Mouse (Mus musculus) CH12.LX (cell line): ENCODE results near the gene Zswim8.

ENCODE experiments used
- BHLHE40 ChIP-seq: IDR thresholded peaks from 2 replicates; pipeline ENCODE4 v1.6.1; 2011; ENCODE audit warnings: mild to moderate bottlenecking, low read depth, low read length, improper control_type of control experiment
- CTCF ChIP-seq, 2 experiments: IDR thresholded peaks in 1 of 2; conservative IDR thresholded peaks in 1 of 2; 2 replicates each; pipeline ENCODE4 v1.5.1; 2011 to 2012; ENCODE audit warnings: low read depth in 2 of 2, low read length in 2 of 2, improper control_type of control experiment in 1 of 2, inconsistent platforms in 1 of 2, mild to moderate bottlenecking in 1 of 2, moderate library complexity in 1 of 2
- E2F4 ChIP-seq: IDR thresholded peaks from 2 replicates; pipeline ENCODE4 v1.6.1; 2011; ENCODE audit warnings: low read depth, low read length, improper control_type of control experiment; ENCODE audit not compliant: insufficient replicate concordance
- EP300 ChIP-seq: IDR thresholded peaks from 2 replicates; pipeline ENCODE4 v1.6.1; 2011; ENCODE audit warnings: low read length, improper control_type of control experiment
- IRF4 ChIP-seq: IDR thresholded peaks from 2 replicates; pipeline ENCODE4 v1.6.1; 2014; ENCODE audit warnings: low read depth, mild to moderate bottlenecking, inconsistent platforms, low read length, improper control_type of control experiment
- JUN ChIP-seq: IDR thresholded peaks from 2 replicates; pipeline ENCODE4 v1.6.1; 2011; ENCODE audit warnings: low read depth, mild to moderate bottlenecking, low read length, improper control_type of control experiment, moderate library complexity; ENCODE audit not compliant: insufficient read depth
- JUND ChIP-seq: conservative IDR thresholded peaks from 2 replicates; pipeline ENCODE4 v1.6.1; 2011; ENCODE audit warnings: low read depth, low read length, improper control_type of control experiment
- MAZ ChIP-seq: IDR thresholded peaks from 2 replicates; pipeline ENCODE4 v1.6.1; 2012; ENCODE audit warnings: low read depth, mild to moderate bottlenecking, inconsistent platforms, low read length, improper control_type of control experiment, moderate library complexity
- POLR2A ChIP-seq: IDR thresholded peaks from 2 replicates; pipeline ENCODE4 v1.6.1; 2011; ENCODE audit warnings: low read depth, mild to moderate bottlenecking, improper control_type of control experiment, low read length

DNA sequence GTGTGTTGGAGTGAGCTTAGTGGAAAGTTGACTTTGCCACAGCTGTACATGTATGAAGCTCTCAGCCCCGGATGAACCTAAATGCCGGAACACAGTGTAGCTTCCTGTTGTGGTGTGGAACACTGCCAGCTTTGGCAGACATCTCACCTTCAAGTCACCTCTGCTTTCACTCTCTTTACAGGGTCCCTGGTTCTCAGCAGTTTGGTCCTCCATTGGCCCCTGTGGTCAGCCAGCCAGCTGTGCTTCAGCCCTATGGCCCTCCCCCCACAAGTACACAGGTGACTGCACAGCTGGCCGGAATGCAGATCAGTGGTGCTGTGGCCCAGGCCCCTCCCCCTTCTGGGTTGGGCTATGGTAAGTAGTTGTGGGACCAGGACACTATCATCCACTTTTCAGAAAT, 24.9 kb upstream of the Zswim8 start:
- TF ChIP-seq POLR2A (no peak), E2F4 (no peak), CTCF (conservative IDR thresholded peaks at IDR 0.05 in 1 of 2, IDR thresholded peaks at IDR 0.05 in 1 of 2; ENCODE audit: low read depth in 2 of 2, low read length in 2 of 2) (no peak), JUND (no peak), IRF4 (no peak), EP300 (no peak), JUN (no peak), BHLHE40 (no peak), MAZ (no peak)
